Mouse (Mus musculus) stomach, embryonic 15.5 days (tissue): ENCODE measurements at regions not wholly inside any gene's neighbourhood (a gene's known extent, or its start where the extent isn't known, plus 50 kb on each side); places are given as distances from the start of the nearest gene placed in this dataset.
A peak's percentile ranks its signal among the peaks of the same experiment; 100 is the strongest.

Source experiments
- ATAC-seq: fragments of 200-750 bp; cut with Nextera tagmentation; 2 replicates; pipeline ENCODE4 v1.8.0; 2017; ENCODE audit warnings: low read depth, moderate number of reproducible peaks, moderate TSS enrichment; ENCODE audit not compliant: insufficient read depth, low FRiP score
- H3K27ac ChIP-seq: fragments of 300-500 bp; sonication (generic); 2 replicates; pipeline ENCODE4 v1.5.1; 2015; ENCODE audit warnings: mild to moderate bottlenecking, inconsistent platforms
- H3K27me3 ChIP-seq: fragments of 300-500 bp; sonication (generic); replicated peaks from 2 replicates; pipeline ENCODE4 v1.6.1; 2015; ENCODE audit warnings: inconsistent platforms
- H3K36me3 ChIP-seq: fragments of 300-500 bp; sonication (generic); 2 replicates; pipeline ENCODE4 v1.6.1; 2015; ENCODE audit warnings: inconsistent platforms
- H3K4me1 ChIP-seq: fragments of 300-500 bp; sonication (generic); 2 replicates; pipeline ENCODE4 v1.6.1; 2015; ENCODE audit warnings: inconsistent platforms
- H3K4me2 ChIP-seq: fragments of 300-500 bp; sonication (generic); 2 replicates; pipeline ENCODE4 v1.6.1; 2015; ENCODE audit warnings: mild to moderate bottlenecking, inconsistent platforms
- H3K4me3 ChIP-seq: fragments of 300-500 bp; sonication (generic); replicated peaks from 2 replicates; pipeline ENCODE4 v1.5.1; 2015; ENCODE audit warnings: inconsistent platforms
- H3K9ac ChIP-seq: fragments of 300-500 bp; sonication (generic); 2 replicates; pipeline ENCODE4 v1.6.1; 2015; ENCODE audit warnings: inconsistent platforms
- H3K9me3 ChIP-seq: fragments of 300-500 bp; sonication (generic); 2 replicates; pipeline ENCODE4 v1.6.1; 2016; ENCODE audit warnings: inconsistent platforms
- WGBS: fragments of 180-500 bp; shearing (Covaris S2); methylation state at CpG from one replicate; pipeline ENCODE4 v1.1.7; 2015; 5-methylcytosine and 5-hydroxymethylcytosine counted together

- no peak for ATAC-seq
- no peaks in the 10 kb centered on the region for H3K4me1 ChIP-seq
- no peak overlapping the region for H3K4me2 ChIP-seq
- WGBS: 88% methylated on average over 7 of the region's 7 CpGs
- no peak overlapping the region for H3K4me3 ChIP-seq
- no peaks in the 10 kb centered on the region for H3K9me3 ChIP-seq
- no peaks in the 10 kb centered on the region for H3K27me3 ChIP-seq
- H3K36me3 ChIP-seq: no peaks in the 10 kb centered on the region
- H3K27ac ChIP-seq: no peak overlapping the region
- no peak overlapping the region for H3K9ac ChIP-seq
Measured at GRCm38 (mm10) chr9:98712826-98713225, 111.4 kb upstream of the Mrps22 start.

- Histone ChIP-seq H3K27me3 (no peaks in the 10 kb centered on the region), H3K4me3 (no peak overlapping the region), H3K9me3 (no peaks in the 10 kb centered on the region), H3K9ac (no peak overlapping the region), H3K27ac (no peak overlapping the region), H3K4me2 (no peak overlapping the region), H3K4me1 (no peaks in the 10 kb centered on the region), H3K36me3 (no peaks in the 10 kb centered on the region)
- WGBS: 69% methylated on average over 8 of the region's 8 CpGs
- no peak for ATAC-seq
Measured at GRCm38 (mm10) chr9:98712023-98712563, 110.6 kb upstream of the Mrps22 start.

GRCm38 (mm10) chr9:98710155-98710710 lies 108.8 kb upstream of the Mrps22 start:
- H3K27ac ChIP-seq: no peak overlapping the region
- H3K9ac ChIP-seq: no peak overlapping the region
- ATAC-seq: no peak
- no peaks in the 10 kb centered on the region for H3K27me3 ChIP-seq
- H3K36me3 ChIP-seq: no peaks in the 10 kb centered on the region
- no peak overlapping the region for H3K4me3 ChIP-seq
- H3K4me1 ChIP-seq: no peaks in the 10 kb centered on the region
- no peak overlapping the region for H3K4me2 ChIP-seq
- no peaks in the 10 kb centered on the region for H3K9me3 ChIP-seq
- WGBS: 63% methylated on average over 9 of the region's 9 CpGs

- H3K27me3 ChIP-seq: no peaks in the 10 kb centered on the region
- H3K4me3 ChIP-seq: no peak overlapping the region
- no peak overlapping the region for H3K27ac ChIP-seq
- no peaks in the 10 kb centered on the region for H3K36me3 ChIP-seq
- H3K9me3 ChIP-seq: no peaks in the 10 kb centered on the region
- H3K9ac ChIP-seq: no peak overlapping the region
- ATAC-seq: no peak
- no peak overlapping the region for H3K4me2 ChIP-seq
- 75% methylated on average over 18 of the region's 18 CpGs for WGBS
- H3K4me1 ChIP-seq: no peaks in the 10 kb centered on the region
Measured at GRCm38 (mm10) chr9:98708001-98708680, 106.7 kb upstream of the Mrps22 start.

GRCm38 (mm10) chr9:98707491-98707890 lies 106.0 kb upstream of the Mrps22 start:
- ATAC-seq: no peak
- no peak overlapping the region for H3K4me2 ChIP-seq
- H3K9ac ChIP-seq: no peak overlapping the region
- no peaks in the 10 kb centered on the region for H3K4me1 ChIP-seq
- H3K27ac ChIP-seq: no peak overlapping the region
- H3K4me3 ChIP-seq: no peak overlapping the region
- 77% methylated on average over 6 of the region's 6 CpGs for WGBS
- no peaks in the 10 kb centered on the region for H3K27me3 ChIP-seq
- H3K9me3 ChIP-seq: no peaks in the 10 kb centered on the region
- H3K36me3 ChIP-seq: no peaks in the 10 kb centered on the region

- H3K4me1 ChIP-seq: no peaks in the 10 kb centered on the region
- H3K27ac ChIP-seq: no peak overlapping the region
- peak; percentile 70; the same call in 1 of the 2 replicates for ATAC-seq
- no peaks in the 10 kb centered on the region for H3K9me3 ChIP-seq
- no peaks in the 10 kb centered on the region for H3K36me3 ChIP-seq
- H3K27me3 ChIP-seq: no peaks in the 10 kb centered on the region
- H3K4me3 ChIP-seq: no peak overlapping the region
- WGBS: 29% methylated on average over 5 of the region's 5 CpGs
- H3K4me2 ChIP-seq: no peak overlapping the region
- H3K9ac ChIP-seq: no peak overlapping the region
Measured at GRCm38 (mm10) chr9:98704131-98704530, 102.7 kb upstream of the Mrps22 start.

GRCm38 (mm10) chr9:98703331-98703730 lies 101.9 kb upstream of the Mrps22 start:
- WGBS: 68% methylated on average over 9 of the region's 9 CpGs
- no peak for ATAC-seq
- no peaks in the 10 kb centered on the region for H3K9me3 ChIP-seq

GRCm38 (mm10) chr9:98700571-98700970 lies 99.1 kb upstream of the Mrps22 start:
- 91% methylated on average over 5 of the region's 5 CpGs for WGBS
- Histone ChIP-seq H3K4me1 (no peaks in the 10 kb centered on the region), H3K27me3 (no peaks in the 10 kb centered on the region)

More at GRCm38 (mm10) chr9:98703331-98703730, 101.9 kb upstream of the Mrps22 start:
- no peak overlapping the region for H3K4me3 ChIP-seq
- H3K27me3 ChIP-seq: no peaks in the 10 kb centered on the region
- H3K36me3 ChIP-seq: no peaks in the 10 kb centered on the region
- H3K4me1 ChIP-seq: no peaks in the 10 kb centered on the region
- no peak overlapping the region for H3K4me2 ChIP-seq
- no peak overlapping the region for H3K9ac ChIP-seq
- H3K27ac ChIP-seq: no peak overlapping the region

GRCm38 (mm10) chr9:98697155-98697554 lies 95.7 kb upstream of the Mrps22 start:
- Histone ChIP-seq H3K27ac (no peak overlapping the region), H3K4me2 (no peak overlapping the region), H3K9me3 (no peaks in the 10 kb centered on the region), H3K4me3 (no peak overlapping the region), H3K9ac (no peak overlapping the region), H3K27me3 (no peaks in the 10 kb centered on the region), H3K36me3 (no peaks in the 10 kb centered on the region), H3K4me1 (no peaks in the 10 kb centered on the region)
- 44% methylated on average over 7 of the region's 7 CpGs for whole genome bisulfite sequencing
- no peak for ATAC-seq

More at GRCm38 (mm10) chr9:98700571-98700970, 99.1 kb upstream of the Mrps22 start:
- Histone ChIP-seq H3K4me3 (no peak overlapping the region), H3K4me2 (no peak overlapping the region), H3K36me3 (no peaks in the 10 kb centered on the region), H3K9me3 (no peaks in the 10 kb centered on the region), H3K9ac (no peak overlapping the region), H3K27ac (no peak overlapping the region)
- no peak for ATAC-seq

GRCm38 (mm10) chr9:98695035-98695434 lies 93.6 kb upstream of the Mrps22 start:
- no peak for ATAC-seq
- Histone ChIP-seq H3K36me3 (no peaks in the 10 kb centered on the region), H3K4me3 (no peak overlapping the region), H3K27me3 (no peaks in the 10 kb centered on the region), H3K9me3 (no peaks in the 10 kb centered on the region), H3K4me1 (no peaks in the 10 kb centered on the region), H3K9ac (no peak overlapping the region), H3K27ac (no peak overlapping the region), H3K4me2 (no peak overlapping the region)
- WGBS: 75% methylated on average over 10 of the region's 10 CpGs

GRCm38 (mm10) chr9:98690839-98691516 lies 89.5 kb upstream of the Mrps22 start:
- 70% methylated on average over 14 of the region's 14 CpGs for WGBS
- Histone ChIP-seq H3K27ac (no peak overlapping the region), H3K36me3 (no peaks in the 10 kb centered on the region), H3K4me1 (no peaks in the 10 kb centered on the region), H3K9ac (no peak overlapping the region), H3K27me3 (no peaks in the 10 kb centered on the region), H3K4me2 (no peak overlapping the region), H3K4me3 (no peak overlapping the region), H3K9me3 (no peaks in the 10 kb centered on the region)
- ATAC-seq: no peak

GRCm38 (mm10) chr9:98685548-98685947 lies 84.1 kb upstream of the Mrps22 start:
- Histone ChIP-seq H3K9me3 (no peaks in the 10 kb centered on the region), H3K9ac (no peak overlapping the region), H3K27me3 (no peaks in the 10 kb centered on the region), H3K4me3 (no peak overlapping the region), H3K36me3 (no peaks in the 10 kb centered on the region), H3K27ac (no peak overlapping the region), H3K4me1 (no peaks in the 10 kb centered on the region), H3K4me2 (no peak overlapping the region)
- WGBS: 61% methylated on average over 7 of the region's 7 CpGs
- ATAC-seq: no peak
